Mouse (Mus musculus): Measurements from ENCODE around the gene Ybey.

DNA sequence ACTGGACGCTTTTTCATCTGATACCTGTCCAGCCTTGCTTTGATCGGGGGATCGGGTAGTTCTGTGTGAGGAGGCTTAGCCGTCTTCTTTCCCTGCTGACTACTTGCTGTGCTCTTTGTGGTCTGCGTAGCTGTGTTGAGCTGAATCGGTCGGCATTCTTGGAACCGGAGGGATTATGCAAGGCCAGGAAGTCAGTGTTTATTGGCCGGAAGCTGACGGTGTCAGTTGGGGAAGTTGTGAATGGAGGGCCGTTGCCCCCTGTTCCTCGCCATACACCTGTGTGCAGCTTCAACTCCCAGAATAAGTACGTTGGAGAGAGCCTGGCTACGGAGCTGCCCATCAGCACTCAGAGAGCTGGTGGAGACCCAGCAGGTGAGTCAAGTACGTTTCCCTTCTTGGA, 20.3 kb upstream of the Ybey start:
- no peak for TF ChIP-seq CTCF (IDR thresholded peaks at IDR 0.05; ENCODE audit: low read depth, low read length)
- no peak for TF ChIP-seq POLR2A (IDR thresholded peaks at IDR 0.05; ENCODE audit: extremely low read depth, insufficient read depth, low read length)

Data from liver, adult 2 months (tissue).